ENCODE assay signal across 8 mouse cellular contexts in the genomic region with DNA sequence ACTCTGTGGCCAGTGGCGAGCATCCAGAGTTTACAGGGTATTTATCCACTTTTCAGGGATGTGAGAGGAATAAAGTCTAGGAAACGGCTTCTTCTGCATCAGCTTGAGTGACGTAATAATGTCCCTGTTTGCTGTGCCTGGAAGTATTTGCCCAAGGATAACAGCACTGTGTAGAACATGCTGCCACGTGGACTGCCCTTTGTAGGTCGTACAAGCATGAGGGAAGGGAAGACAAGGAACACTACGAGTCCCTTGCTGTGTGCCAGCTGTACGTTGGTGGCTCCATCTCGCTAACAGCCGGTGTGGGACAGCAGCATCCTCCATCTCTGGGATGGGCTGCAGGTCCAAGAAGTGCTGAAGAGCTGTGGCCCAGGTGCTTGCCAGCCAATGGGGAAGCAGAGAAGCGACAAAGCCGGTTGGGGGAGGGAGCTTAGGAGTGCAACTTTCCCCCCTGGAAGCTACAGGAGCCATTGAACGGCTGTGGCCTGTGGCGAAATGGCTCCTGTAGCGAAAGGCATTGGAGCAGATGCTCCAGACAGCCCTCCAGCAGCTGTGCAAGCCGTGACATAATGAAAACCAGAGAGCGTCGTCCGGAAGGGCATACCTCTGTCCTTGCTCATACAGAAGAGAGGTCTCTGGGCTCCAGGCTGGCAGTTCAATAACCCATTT.
A peak's percentile ranks its signal among the peaks of the same experiment; 100 is the strongest.
DNase-seq lines count a peak whose midpoint lies in the region; ATAC-seq and TF ChIP-seq lines count a peak whose summit lies in the region.

No protein-coding gene starts in this region.

- no peak overlapping the region for H3K27ac ChIP-seq in heart, embryonic 11.5 days (ENCODE audit: low read depth, low read length)
- H3K27ac ChIP-seq in cerebellum, adult 2 months (ENCODE audit: insufficient read depth, low read length): 0 out of 2 replicates have a peak overlapping the region, but pooled peaks have one; percentile 36
- H3K27ac ChIP-seq in hindbrain, embryonic 11.5 days (ENCODE audit: low read depth, low read length): no peak overlapping the region
- H3K27ac ChIP-seq in midbrain, embryonic 11.5 days (ENCODE audit: low read depth, low read length): no peak overlapping the region

- WGBS in heart, embryonic 11.5 days (ENCODE audit: insufficient replicate concordance): 41% methylated on average over 18 of the region's 18 CpGs
- 70% methylated on average over 18 of the region's 18 CpGs for WGBS in cerebellum, adult 2 months
- 41% methylated on average over 18 of the region's 18 CpGs for WGBS in hindbrain, embryonic 11.5 days
- 45% methylated on average over 18 of the region's 18 CpGs for WGBS in midbrain, embryonic 11.5 days

- TF ChIP-seq POLR2A in cerebellum, adult 2 months (IDR thresholded peaks at IDR 0.05; ENCODE audit: borderline replicate concordance, insufficient read depth, low read length): no peak

- no peaks in the 10 kb centered on the region for H3K9me3 ChIP-seq in heart, embryonic 11.5 days (replicated peaks; ENCODE audit: control insufficient read depth, low read length)
- no peaks in the 10 kb centered on the region for H3K9me3 ChIP-seq in hindbrain, embryonic 11.5 days (ENCODE audit: control insufficient read depth, low read length)
- H3K9me3 ChIP-seq in midbrain, embryonic 11.5 days (ENCODE audit: control insufficient read depth, low read length): no peaks in the 10 kb centered on the region

- TF ChIP-seq CTCF in cerebellum, adult 2 months (IDR thresholded peaks at IDR 0.05; ENCODE audit: borderline replicate concordance, insufficient read depth, low read depth, low read length): no peak

- no peaks in the 10 kb centered on the region for H3K4me1 ChIP-seq in heart, embryonic 11.5 days (ENCODE audit: control insufficient read depth, insufficient read depth, low read length)
- H3K4me1 ChIP-seq in cerebellum, adult 2 months (ENCODE audit: control insufficient read depth, insufficient read depth, low read length): no peaks in the 10 kb centered on the region; the same call in none of the 2 replicates
- H3K4me1 ChIP-seq in hindbrain, embryonic 11.5 days (replicated peaks; ENCODE audit: control insufficient read depth, insufficient read depth, low read length): no peaks in the 10 kb centered on the region; the same call in 1 of the 2 replicates
- peaks cover 4% of the 10 kb centered on the region for H3K4me1 ChIP-seq in midbrain, embryonic 11.5 days (ENCODE audit: control insufficient read depth, insufficient read depth, low read length)

- ATAC-seq in heart, embryonic 11.5 days (replicated peaks; ENCODE audit: insufficient number of reproducible peaks, low FRiP score, low TSS enrichment): no peak
- peak; percentile 66; the same call in 1 of the 2 replicates for ATAC-seq in hindbrain, embryonic 11.5 days (ENCODE audit: low FRiP score)
- ATAC-seq in midbrain, embryonic 11.5 days (ENCODE audit: low FRiP score): peak; percentile 45; the same call in 1 of the 2 replicates

- no peaks in the 10 kb centered on the region for H3K36me3 ChIP-seq in heart, embryonic 11.5 days (ENCODE audit: control insufficient read depth, insufficient read depth, low read length)
- H3K36me3 ChIP-seq in hindbrain, embryonic 11.5 days (ENCODE audit: control insufficient read depth, insufficient read depth, low read length): no peaks in the 10 kb centered on the region
- no peaks in the 10 kb centered on the region for H3K36me3 ChIP-seq in midbrain, embryonic 11.5 days (ENCODE audit: control insufficient read depth, insufficient read depth, low read length)

- peak overlapping the region; percentile 29; the same call in 1 of the 2 replicates for H3K9ac ChIP-seq in heart, embryonic 11.5 days (ENCODE audit: low read depth, low read length)
- no peak overlapping the region for H3K9ac ChIP-seq in hindbrain, embryonic 11.5 days (ENCODE audit: low read depth, low read length)
- H3K9ac ChIP-seq in midbrain, embryonic 11.5 days (ENCODE audit: low read length): peak overlapping the region; percentile 41; the same call in 1 of the 2 replicates

- H3K4me3 ChIP-seq in heart, embryonic 11.5 days (ENCODE audit: low read depth, low read length): 0 out of 2 replicates have a peak overlapping the region, but pooled peaks have one; percentile 10
- H3K4me3 ChIP-seq in cerebellum, adult 2 months (replicated peaks; ENCODE audit: insufficient read depth, low read depth, low read length): no peak overlapping the region
- no peak overlapping the region for H3K4me3 ChIP-seq in hindbrain, embryonic 11.5 days (ENCODE audit: low read depth, low read length)
- peak overlapping the region; percentile 7; the same call in 1 of the 2 replicates for H3K4me3 ChIP-seq in midbrain, embryonic 11.5 days (ENCODE audit: low read depth, low read length)

- H3K27me3 ChIP-seq in heart, embryonic 11.5 days (ENCODE audit: control insufficient read depth, insufficient read depth, low read length): no peaks in the 10 kb centered on the region; the same call in 1 of the 2 replicates
- no peaks in the 10 kb centered on the region for H3K27me3 ChIP-seq in cerebellum, adult 2 months (ENCODE audit: control insufficient read depth, insufficient read depth, low read length)
- no peaks in the 10 kb centered on the region for H3K27me3 ChIP-seq in hindbrain, embryonic 11.5 days (ENCODE audit: control insufficient read depth, insufficient read depth, low read length)
- no peaks in the 10 kb centered on the region for H3K27me3 ChIP-seq in midbrain, embryonic 11.5 days (ENCODE audit: control insufficient read depth, insufficient read depth, low read length)

- H3K4me2 ChIP-seq in heart, embryonic 11.5 days: peak overlapping the region; percentile 56
- H3K4me2 ChIP-seq in hindbrain, embryonic 11.5 days (replicated peaks; ENCODE audit: low read depth, low read length): 0 out of 2 replicates have a peak overlapping the region, but pooled peaks have one; percentile 34
- peak overlapping the region; percentile 38 for H3K4me2 ChIP-seq in midbrain, embryonic 11.5 days

- no peak for DNase-seq in heart, adult 9 months (ENCODE audit: low spot score in 2 of 2)
- peak; percentile 17 to 31 for DNase-seq in cerebellum, adult 2 months
- peak; percentile 31 for DNase-seq in hindbrain, embryonic 11.5 days (ENCODE audit: low spot score)
- DNase-seq in midbrain, embryonic 11.5 days (ENCODE audit: low spot score, missing footprints): peak; percentile 89
- DNase-seq in spleen, postnatal 36 days (ENCODE audit: low spot score in 2 of 2): no peak
- no peak for DNase-seq in urinary bladder, postnatal 25 days (ENCODE audit: low spot score)
- no peak for DNase-seq in urinary bladder, adult 18-20 months (ENCODE audit: low spot score in 2 of 2)

Comparison
In these comparisons a context has a peak if more than half of its experiments do, and no peak if none do; other contexts are left out.
1. H3K4me3 ChIP-seq: peak in heart, embryonic 11.5 days (single experiment) and midbrain, embryonic 11.5 days (single experiment); none in cerebellum, adult 2 months (single experiment) and hindbrain, embryonic 11.5 days (single experiment).
2. DNase-seq: peak in cerebellum, adult 2 months (2 of 2), hindbrain, embryonic 11.5 days (single experiment) and midbrain, embryonic 11.5 days (single experiment); none in heart, adult 9 months (0 of 2), spleen, postnatal 36 days (0 of 2), urinary bladder, postnatal 25 days (single experiment) and urinary bladder, adult 18-20 months (0 of 2).
3. Peak in every context shown above with its lines, with median percentiles within 50 percentile points of each other: H3K4me2 ChIP-seq.